Mouse (Mus musculus): ENCODE data around the gene Pdk2. TPM values are rescaled to one million over a fixed set of nuclear protein-coding genes. Genes with fewer than 3 reads are reported as not detected.

Gene Pdk2
- polyA plus RNA-seq, 1 experiment from 2014 or later, result 24.9 TPM

- H3K27ac ChIP-seq (replicated peaks), result no peak overlapping the region
- H3K36me3 ChIP-seq, result no peaks in the 10 kb centered on the region
- ATAC-seq (ENCODE audit: low FRiP score), result no peak
- peak overlapping the region; percentile 78 for H3K4me2 ChIP-seq
- H3K4me1 ChIP-seq, result peaks cover 44% of the 10 kb centered on the region
- peaks cover 35% of the 10 kb centered on the region for H3K27me3 ChIP-seq (replicated peaks)
- 0 out of 2 replicates have a peak overlapping the region, but pooled peaks have one; percentile 62 for H3K4me3 ChIP-seq (replicated peaks)
- WGBS, result 65% methylated on average over 7 of the region's 7 CpGs
- H3K9me3 ChIP-seq (replicated peaks), result no peaks in the 10 kb centered on the region
- H3K9ac ChIP-seq (replicated peaks), result no peak overlapping the region
Measured at GRCm38 (mm10) chr11:95077956-95078355, 36.8 kb upstream of the Pdk2 start.

GRCm38 (mm10) chr11:95076536-95077111, 35.5 kb upstream of the Pdk2 start, which contains the start of gene Itga3:
Itga3 (minus strand) TSS chr11:95076801.
- Histone ChIP-seq H3K4me1 (peaks cover 56% of the 10 kb centered on the region), H3K9ac (replicated peaks) (peak within 1 kb of the TSS; percentile 66), H3K9me3 (replicated peaks) (no peaks in the 10 kb centered on the region), H3K27me3 (replicated peaks) (peaks cover 35% of the 10 kb centered on the region), H3K4me3 (replicated peaks) (peak within 1 kb of the TSS; percentile 62), H3K36me3 (no peaks in the 10 kb centered on the region), H3K27ac (replicated peaks) (peak within 1 kb of the TSS; percentile 83), H3K4me2 (peak within 1 kb of the TSS; percentile 78)
- under 1% methylated on average over 44 of the region's 51 CpGs for WGBS
- peak; percentile 85 for ATAC-seq (ENCODE audit: low FRiP score)

- H3K27me3 ChIP-seq (replicated peaks), result peaks cover 35% of the 10 kb centered on the region
Measured at GRCm38 (mm10) chr11:95076041-95076535, 34.9 kb upstream of the Pdk2 start.

GRCm38 (mm10) chr11:95075197-95076040, 34.3 kb upstream of the Pdk2 start:
- Histone ChIP-seq H3K4me2 (peak overlapping the region; percentile 78), H3K9ac (replicated peaks) (peak overlapping the region; percentile 66), H3K27me3 (replicated peaks) (peaks cover 32% of the 10 kb centered on the region), H3K36me3 (no peaks in the 10 kb centered on the region), H3K27ac (replicated peaks) (peak overlapping the region; percentile 83), H3K4me3 (replicated peaks) (peak overlapping the region; percentile 62), H3K9me3 (replicated peaks) (no peaks in the 10 kb centered on the region), H3K4me1 (peaks cover 61% of the 10 kb centered on the region)
- 8% methylated on average over 19 of the region's 19 CpGs for WGBS
- ATAC-seq (ENCODE audit: low FRiP score), result peak; percentile 8; the same call in 1 of the 2 replicates

More at GRCm38 (mm10) chr11:95076041-95076535, 34.9 kb upstream of the Pdk2 start:
- Histone ChIP-seq H3K4me1 (peaks cover 60% of the 10 kb centered on the region), H3K27ac (replicated peaks) (peak overlapping the region; percentile 83), H3K4me2 (peak overlapping the region; percentile 78), H3K9ac (replicated peaks) (peak overlapping the region; percentile 66), H3K36me3 (no peaks in the 10 kb centered on the region), H3K9me3 (replicated peaks) (no peaks in the 10 kb centered on the region), H3K4me3 (replicated peaks) (peak overlapping the region; percentile 62)
- ATAC-seq (ENCODE audit: low FRiP score), result peak; percentile 71
- under 1% methylated on average over 42 of the region's 42 CpGs for WGBS

GRCm38 (mm10) chr11:95074694-95075093, 33.5 kb upstream of the Pdk2 start:
- ATAC-seq (ENCODE audit: low FRiP score), result no peak
- Histone ChIP-seq H3K9ac (replicated peaks) (no peak overlapping the region), H3K36me3 (no peaks in the 10 kb centered on the region), H3K27me3 (replicated peaks) (peaks cover 32% of the 10 kb centered on the region), H3K9me3 (replicated peaks) (no peaks in the 10 kb centered on the region), H3K4me1 (peaks cover 61% of the 10 kb centered on the region), H3K4me3 (replicated peaks) (peak overlapping the region; percentile 62), H3K27ac (replicated peaks) (no peak overlapping the region), H3K4me2 (peak overlapping the region; percentile 78)
- 78% methylated on average over 4 of the region's 4 CpGs for WGBS

- H3K36me3 ChIP-seq, result no peaks in the 10 kb centered on the region
- H3K4me2 ChIP-seq, result 0 out of 2 replicates have a peak overlapping the region, but pooled peaks have one; percentile 78
- 75% methylated on average over 4 of the region's 4 CpGs for WGBS
- no peaks in the 10 kb centered on the region for H3K9me3 ChIP-seq (replicated peaks)
- H3K9ac ChIP-seq (replicated peaks), result no peak overlapping the region
- peaks cover 27% of the 10 kb centered on the region for H3K27me3 ChIP-seq (replicated peaks)
- no peak for ATAC-seq (ENCODE audit: low FRiP score)
- H3K27ac ChIP-seq (replicated peaks), result no peak overlapping the region
- H3K4me1 ChIP-seq, result peaks cover 61% of the 10 kb centered on the region
- H3K4me3 ChIP-seq (replicated peaks), result no peak overlapping the region
Measured at GRCm38 (mm10) chr11:95073835-95074234, 32.7 kb upstream of the Pdk2 start.

GRCm38 (mm10) chr11:95072804-95073203, 31.6 kb upstream of the Pdk2 start:
- Histone ChIP-seq H3K4me1 (peaks cover 57% of the 10 kb centered on the region), H3K27ac (replicated peaks) (no peak overlapping the region), H3K36me3 (no peaks in the 10 kb centered on the region), H3K9me3 (replicated peaks) (no peaks in the 10 kb centered on the region), H3K27me3 (replicated peaks) (peaks cover 16% of the 10 kb centered on the region), H3K4me2 (no peak overlapping the region), H3K9ac (replicated peaks) (no peak overlapping the region), H3K4me3 (replicated peaks) (no peak overlapping the region)
- 76% methylated on average over 5 of the region's 5 CpGs for WGBS
- ATAC-seq (ENCODE audit: low FRiP score), result no peak

GRCm38 (mm10) chr11:95072136-95072535, 31.0 kb upstream of the Pdk2 start:
- Histone ChIP-seq H3K27ac (replicated peaks) (no peak overlapping the region), H3K4me3 (replicated peaks) (no peak overlapping the region), H3K9ac (replicated peaks) (no peak overlapping the region), H3K9me3 (replicated peaks) (no peaks in the 10 kb centered on the region), H3K27me3 (replicated peaks) (peaks cover 13% of the 10 kb centered on the region), H3K36me3 (no peaks in the 10 kb centered on the region), H3K4me2 (no peak overlapping the region), H3K4me1 (peaks cover 54% of the 10 kb centered on the region)
- 72% methylated on average over 8 of the region's 8 CpGs for WGBS
- ATAC-seq (ENCODE audit: low FRiP score), result no peak

GRCm38 (mm10) chr11:95071266-95071665, 30.1 kb upstream of the Pdk2 start:
- Histone ChIP-seq H3K36me3 (no peaks in the 10 kb centered on the region), H3K4me3 (replicated peaks) (no peak overlapping the region), H3K4me1 (peaks cover 47% of the 10 kb centered on the region), H3K4me2 (no peak overlapping the region), H3K27me3 (replicated peaks) (peaks cover 13% of the 10 kb centered on the region), H3K27ac (replicated peaks) (no peak overlapping the region), H3K9me3 (replicated peaks) (no peaks in the 10 kb centered on the region), H3K9ac (replicated peaks) (no peak overlapping the region)
- 66% methylated on average over 7 of the region's 7 CpGs for WGBS
- ATAC-seq (ENCODE audit: low FRiP score), result no peak

GRCm38 (mm10) chr11:95070140-95071107, 29.3 kb upstream of the Pdk2 start:
- Histone ChIP-seq H3K4me1 (peaks cover 38% of the 10 kb centered on the region), H3K4me3 (replicated peaks) (no peak overlapping the region)
- 77% methylated on average over 8 of the region's 8 CpGs for WGBS

More at GRCm38 (mm10) chr11:95070140-95071107, 29.3 kb upstream of the Pdk2 start:
- no peak overlapping the region for H3K9ac ChIP-seq (replicated peaks)
- peaks cover 13% of the 10 kb centered on the region for H3K27me3 ChIP-seq (replicated peaks)
- H3K27ac ChIP-seq (replicated peaks), result no peak overlapping the region
- H3K9me3 ChIP-seq (replicated peaks), result no peaks in the 10 kb centered on the region
- ATAC-seq (ENCODE audit: low FRiP score), result no peak
- peaks cover 2% of the 10 kb centered on the region; the same call in 1 of the 2 replicates for H3K36me3 ChIP-seq
- no peak overlapping the region for H3K4me2 ChIP-seq
